Mouse (Mus musculus): ENCODE results near the gene Mrln.

Gene Mrln

DNA sequence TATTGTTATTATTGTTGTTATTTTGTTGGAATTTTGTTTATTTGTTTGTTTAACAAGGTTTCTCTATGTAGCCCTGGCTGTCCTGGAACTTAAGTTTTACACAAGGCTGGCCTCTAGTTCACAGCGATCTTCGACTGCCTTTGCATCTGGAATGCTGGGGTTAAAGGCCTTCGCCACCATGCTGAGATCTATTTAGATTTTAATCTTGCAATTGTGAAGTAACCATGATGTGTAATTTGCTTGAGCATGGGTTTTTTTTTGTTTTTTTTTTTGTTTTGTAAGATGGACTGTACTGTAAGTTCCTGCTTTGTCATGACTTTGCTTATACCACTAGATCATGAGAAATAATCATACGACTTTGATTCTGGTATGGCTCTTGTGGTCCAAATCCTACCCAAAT lies 56.4 kb downstream of the Mrln start:
- no peak for DNase-seq

DNA sequence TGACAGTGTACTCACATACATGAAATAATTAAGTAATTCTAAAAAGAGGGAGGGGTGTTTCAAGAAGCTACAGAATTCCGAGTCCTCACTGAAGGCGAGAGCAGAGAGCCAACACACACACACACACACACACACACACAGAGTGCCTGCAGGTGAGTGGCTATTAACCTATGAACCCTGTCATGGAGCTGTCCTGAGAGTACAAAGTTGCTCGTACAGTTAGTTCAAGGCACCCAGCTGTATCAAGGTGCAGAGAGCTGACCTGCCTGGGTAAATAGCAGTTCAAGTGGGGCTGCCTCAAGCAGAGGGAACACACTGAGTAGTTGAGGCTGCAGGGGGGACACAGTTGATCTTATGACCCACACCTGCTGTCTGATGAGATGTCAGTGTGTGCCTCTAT lies 57.6 kb downstream of the Mrln start:
- DNase-seq = no peak

DNA sequence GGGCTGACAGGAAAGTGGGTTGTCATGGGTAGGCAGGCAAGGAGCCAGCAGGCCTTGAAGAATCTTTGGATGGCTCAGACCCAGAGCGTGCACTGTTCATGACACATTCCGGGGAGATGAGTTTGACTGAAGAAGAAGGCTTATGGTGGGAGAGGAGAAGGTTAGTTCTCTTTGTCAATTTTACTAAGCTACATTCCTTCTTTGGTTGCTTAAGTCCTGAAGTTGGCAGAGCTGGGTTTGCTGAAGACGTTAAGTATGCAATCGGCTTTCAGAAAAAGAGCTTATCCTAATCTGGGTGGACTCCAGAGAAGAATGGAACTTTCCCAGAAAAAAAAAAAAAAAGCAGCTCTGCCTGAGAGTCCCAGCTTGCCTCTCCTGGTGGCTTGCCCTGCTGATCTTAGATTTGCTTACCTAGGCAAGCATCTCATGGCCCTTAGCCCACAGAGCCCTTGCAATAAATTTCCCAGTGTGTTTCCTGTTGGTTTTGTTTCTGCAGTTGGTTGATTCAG lies 59.3 kb downstream of the Mrln start:
- no peak for DNase-seq

DNA sequence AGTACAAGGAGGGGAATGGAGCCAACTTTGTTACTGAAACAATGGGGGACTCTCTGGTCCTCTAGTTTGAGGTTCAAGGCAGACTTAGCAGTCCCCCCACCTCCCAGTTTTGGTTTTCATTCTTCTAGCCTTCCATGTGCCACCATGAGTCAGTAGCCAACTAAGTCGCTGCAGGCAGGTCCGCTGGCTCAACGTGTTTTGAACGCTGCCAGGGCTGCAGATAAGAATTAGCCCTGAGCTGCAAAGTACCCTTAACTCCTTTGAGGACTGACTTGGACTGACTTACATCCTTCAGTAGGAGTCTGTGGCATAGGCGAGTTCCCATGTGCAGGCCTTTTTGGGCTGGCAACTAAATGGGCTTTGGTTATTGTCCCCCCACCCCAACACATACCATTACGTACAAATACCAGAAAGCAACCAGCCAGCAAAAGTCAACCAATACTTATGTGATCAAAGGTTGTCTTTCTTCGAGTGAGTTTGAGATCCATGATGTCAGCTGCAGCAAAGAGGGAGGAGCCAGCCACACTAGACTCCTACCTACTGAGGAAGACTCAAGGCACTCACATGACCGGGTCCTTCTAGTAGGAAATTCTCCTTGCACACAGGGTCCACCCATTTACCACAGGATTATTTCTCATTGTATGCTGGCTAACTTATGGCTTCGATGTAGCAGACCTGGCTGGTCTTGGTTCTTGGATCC lies 60.0 kb downstream of the Mrln start:
- DNase-seq = no peak

DNA sequence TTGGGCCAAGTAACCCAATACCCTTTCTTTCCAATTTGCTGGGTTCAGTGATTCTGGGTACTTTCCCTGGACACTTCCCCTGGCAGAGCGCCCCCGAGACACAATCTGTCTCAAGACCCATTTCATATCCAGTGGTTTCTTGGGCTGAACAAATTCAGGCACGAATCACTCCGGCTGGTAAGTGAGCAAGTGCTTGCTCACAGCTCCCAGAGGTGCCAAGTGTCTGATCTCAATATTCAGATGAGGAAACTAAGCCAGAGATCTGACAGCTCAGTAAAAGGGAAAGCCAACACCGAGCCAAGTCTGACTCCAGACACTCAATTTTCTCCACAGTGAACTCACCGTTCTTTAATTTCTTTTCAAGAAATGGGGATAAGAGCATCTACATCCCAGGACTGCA lies 62.0 kb downstream of the Mrln start:
- peak; percentile 32 for DNase-seq

DNA sequence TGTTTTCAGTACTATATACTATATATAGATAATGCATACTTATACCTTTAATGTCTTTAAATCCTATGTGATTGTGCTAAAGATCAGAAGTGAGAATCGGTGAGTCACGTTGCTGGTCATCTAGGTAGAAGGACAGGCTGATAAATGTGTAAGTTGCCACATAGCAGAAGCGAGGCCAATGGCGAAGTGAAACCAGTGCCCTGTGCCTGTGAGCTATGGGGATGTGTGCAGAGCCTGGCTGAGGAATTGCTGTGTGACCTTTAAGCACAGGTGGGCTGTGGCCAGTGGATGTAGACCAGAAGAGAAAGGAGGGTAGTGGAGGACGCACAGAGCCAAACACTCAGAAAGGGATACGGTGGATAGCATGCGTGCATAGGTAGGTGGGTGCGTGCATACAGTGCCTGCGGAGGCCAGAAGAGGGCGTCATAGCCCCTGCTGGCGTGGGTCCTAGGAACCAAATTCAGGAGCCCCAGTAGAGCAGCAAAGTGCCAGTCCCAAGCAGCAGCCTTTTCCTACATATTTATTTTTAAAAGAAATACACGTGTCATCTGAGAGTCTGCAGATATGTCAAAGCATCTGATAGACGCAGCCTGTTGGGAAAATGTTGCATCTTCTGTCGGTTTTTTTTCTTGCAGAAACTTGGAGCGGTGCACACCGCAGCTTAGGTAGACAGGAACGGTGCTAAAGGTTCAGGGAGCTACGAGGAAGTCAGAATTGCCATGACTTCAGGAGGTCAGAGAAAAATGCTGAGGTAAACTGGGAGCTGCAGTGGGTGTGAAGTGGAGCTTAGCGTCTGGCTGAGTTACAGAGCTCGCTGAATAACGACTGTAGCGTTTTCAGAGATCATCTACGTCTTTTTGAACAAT lies 64.3 kb downstream of the Mrln start:
- no peak for DNase-seq

Data from right cerebral cortex, adult 18-20 months (tissue).